Mouse (Mus musculus): Measurements from ENCODE around the gene Tmem109.

The Tmem109 gene

DNA sequence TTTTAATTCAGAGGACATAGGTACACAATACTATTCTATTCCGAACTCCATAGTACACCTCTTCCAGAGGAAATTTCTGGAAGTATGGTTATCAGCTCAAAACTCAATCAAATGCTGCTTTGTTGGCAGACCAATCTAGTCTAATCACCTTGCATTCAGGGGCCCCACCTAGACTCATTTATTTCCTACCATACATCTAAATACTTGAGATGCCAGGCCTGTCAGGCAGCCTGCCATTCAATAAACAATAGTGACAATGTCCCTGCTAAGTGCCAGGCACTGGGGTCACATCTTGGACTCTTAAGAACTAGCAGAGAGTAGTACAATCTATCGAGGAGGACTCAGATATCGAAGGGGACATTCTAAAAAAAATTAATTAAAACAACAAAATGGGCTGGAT lies 10.4 kb upstream of the Tmem109 start:
- no peak for DNase-seq (ENCODE audit: low spot score)

DNA sequence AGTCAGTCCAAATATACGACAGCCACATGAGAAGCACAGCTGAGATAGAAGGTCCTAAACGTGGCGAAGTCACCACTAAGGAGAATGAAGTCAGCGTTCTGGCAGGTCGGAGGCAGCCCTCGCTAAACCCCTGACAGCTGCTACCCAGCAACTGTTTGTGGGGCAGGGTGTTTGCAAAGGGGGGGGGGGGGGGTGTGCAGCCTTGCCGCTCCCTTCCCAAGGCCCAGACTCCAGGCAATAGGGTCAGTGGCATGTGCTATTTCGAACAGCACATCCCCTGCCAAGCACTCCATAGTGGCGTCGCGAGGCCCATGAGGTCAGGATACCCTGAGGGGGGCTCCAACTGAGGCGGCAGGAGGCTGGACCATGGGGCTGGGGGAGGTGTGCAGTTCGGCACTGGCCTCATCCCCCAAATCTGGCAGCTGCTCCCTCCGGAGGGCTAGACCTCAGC lies 801 bp downstream of the Tmem109 start:
- DNase-seq (ENCODE audit: low spot score): no peak

GRCm38 (mm10) chr19:10880085-10880974 lies 1.5 kb downstream of the Tmem109 start:
- DNase-seq (ENCODE audit: low spot score): no peak

- no peak for DNase-seq (ENCODE audit: low spot score)
Observed at GRCm38 (mm10) chr19:10878201-10878837, 3.5 kb downstream of the Tmem109 start.

- DNase-seq (ENCODE audit: low spot score): no peak
Observed at GRCm38 (mm10) chr19:10871328-10871961, 10.4 kb downstream of the Tmem109 start.

DNA sequence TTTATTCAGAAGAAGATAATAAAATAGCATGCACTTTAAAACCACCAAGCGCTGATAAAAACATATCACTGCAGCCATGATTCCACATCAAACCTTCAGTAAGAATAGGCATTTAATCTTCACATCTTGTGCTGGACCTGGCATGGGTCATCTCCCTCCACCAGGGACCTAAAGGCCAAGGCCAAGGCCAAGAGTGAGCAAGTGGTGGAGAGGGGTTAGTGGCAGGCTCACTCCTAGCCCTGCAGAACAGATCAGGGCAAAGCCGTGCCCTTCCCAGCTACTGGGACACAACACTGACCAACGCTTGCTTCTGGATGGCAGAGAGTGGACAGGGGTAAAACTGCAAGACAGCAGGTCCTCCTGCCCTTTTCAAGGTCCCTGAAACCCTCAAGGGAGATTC lies 11.1 kb downstream of the Tmem109 start:
- no peak for DNase-seq (ENCODE audit: low spot score)

DNA sequence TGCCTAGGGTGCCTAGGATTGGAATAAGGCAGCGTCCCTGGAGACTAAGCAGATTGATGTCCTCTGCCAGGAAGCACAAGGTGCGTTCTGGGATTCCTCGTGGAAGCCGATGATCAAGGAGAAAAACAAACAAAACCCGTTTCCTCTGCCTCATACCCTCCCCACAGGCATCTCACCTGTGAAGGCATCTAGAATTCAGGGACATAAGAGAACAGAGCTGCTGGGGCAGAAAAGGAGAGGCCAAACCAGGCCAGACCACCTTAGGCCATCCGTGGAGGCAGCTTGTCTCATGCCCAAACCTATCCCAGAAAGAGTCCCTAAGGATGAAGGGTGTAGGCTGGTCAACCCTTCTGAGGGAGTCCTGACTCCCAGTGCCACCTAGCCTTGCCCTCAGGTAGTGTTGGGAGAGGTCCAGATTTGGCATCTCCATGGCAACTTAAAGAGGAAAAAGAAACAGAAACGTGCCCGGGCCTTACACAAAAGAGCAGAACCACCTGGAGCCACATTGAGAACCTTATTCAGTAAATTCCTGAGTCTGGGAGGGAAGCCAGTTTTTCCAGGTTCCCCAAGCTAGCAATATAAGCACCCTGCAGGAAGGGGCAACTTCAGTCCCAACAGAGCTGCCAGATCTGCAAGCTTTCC lies 11.8 kb downstream of the Tmem109 start, which contains the start of gene Tmem132a:
Gene Tmem132a (minus strand): TSS at position 55 of the 642 bp plus-strand sequence.
- DNase-seq (ENCODE audit: low spot score): no peak

GRCm38 (mm10) chr19:10869241-10869885 lies 12.4 kb downstream of the Tmem109 start:
- DNase-seq (ENCODE audit: low spot score): no peak

- DNase-seq (ENCODE audit: low spot score): no peak
Observed at GRCm38 (mm10) chr19:10868623-10869141, 13.1 kb downstream of the Tmem109 start.

DNA sequence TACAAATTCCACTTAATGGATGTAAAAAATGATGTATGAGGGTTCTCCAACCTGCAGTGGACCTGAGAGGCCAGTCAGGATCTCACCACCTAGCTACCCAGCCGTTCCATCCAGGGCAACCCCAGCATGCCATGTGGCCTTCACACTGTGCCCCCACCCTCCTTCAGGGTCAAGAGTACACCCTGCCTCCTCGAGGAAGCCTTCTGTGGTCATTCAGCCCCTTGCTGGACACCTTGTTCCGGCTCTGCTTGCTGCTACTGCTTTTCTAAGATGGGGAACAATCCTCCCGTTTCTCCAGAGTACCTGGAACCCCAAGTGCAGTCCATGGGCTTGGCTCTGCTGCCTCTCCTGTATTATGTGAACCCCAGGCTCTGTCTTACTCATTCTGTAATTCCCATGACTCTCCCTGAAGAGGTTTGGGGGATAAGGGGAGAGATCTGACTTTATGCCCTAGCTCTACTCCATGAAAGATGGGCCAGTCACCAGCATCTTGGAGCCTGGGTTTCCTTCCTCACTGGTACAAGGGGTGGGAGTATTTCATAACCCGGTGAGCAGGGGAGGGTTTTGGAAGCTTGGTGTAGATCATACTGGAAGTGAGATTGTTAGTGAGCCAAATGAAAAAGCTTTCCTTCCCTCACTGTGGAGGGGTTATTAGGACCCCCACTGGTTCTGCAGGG lies 13.7 kb downstream of the Tmem109 start:
- DNase-seq (ENCODE audit: low spot score): no peak

DNA sequence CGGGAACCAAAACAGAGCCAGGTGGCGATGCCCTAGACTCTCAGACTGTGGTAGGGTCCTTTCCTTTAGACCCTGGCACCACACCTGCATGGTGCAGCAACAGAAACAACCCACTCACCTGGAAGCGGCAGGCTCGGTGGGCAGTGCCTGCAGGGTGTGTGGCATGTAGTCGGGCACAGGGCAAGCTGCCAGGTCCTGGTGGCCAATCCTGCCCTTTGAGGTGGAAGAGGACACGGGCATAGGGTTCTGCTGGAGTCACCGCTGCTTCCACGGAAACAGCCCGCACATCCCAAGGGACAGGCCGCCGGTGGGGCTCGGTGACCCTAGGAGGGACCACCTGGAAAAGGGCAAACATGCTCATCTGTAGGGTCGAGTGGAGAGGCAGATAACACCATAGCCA lies 15.4 kb downstream of the Tmem109 start:
- no peak for DNase-seq (ENCODE audit: low spot score)

DNA sequence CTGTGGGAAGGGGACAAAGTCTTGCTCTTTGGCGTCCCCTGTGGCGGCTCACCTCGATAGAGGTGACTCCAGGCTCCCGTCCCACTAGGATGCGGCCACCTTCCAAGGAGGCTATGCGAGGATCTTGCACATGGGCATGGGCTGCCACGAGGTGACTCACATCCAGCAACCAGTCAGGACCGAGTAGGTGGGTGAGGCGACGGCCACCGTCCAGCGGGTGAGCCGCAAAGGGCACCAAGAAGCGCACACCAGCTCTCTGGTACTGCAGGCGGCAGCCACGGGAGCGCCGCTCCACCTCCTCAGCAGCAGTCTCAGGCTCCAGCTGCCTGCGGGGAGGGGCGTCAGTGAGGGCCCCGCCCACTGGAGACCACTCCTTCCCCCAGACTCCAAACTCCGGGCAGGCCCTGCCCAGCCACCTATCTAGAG lies 21.7 kb downstream of the Tmem109 start:
- DNase-seq (ENCODE audit: low spot score): no peak

GRCm38 (mm10) chr19:10856520-10856919 lies 25.3 kb downstream of the Tmem109 start:
- no peak for DNase-seq (ENCODE audit: low spot score)

DNA sequence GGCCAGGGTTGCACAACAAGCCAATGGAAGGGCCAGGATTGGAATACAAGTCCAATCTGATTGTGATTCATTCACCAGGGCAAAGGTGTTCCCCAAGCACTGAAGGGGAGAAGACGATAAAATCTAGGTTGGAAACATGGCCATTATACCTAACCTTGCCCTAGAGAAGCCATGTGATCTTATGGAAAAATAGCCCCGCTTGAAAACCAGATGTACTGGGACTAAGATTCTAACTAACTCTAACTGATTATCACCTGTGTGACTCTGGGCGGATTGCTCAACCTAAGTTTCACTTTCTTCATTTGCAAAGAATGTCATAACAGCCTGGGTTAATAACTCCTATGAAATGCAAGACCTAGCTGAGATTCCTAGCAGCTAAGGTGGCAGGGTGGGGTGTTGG lies 26.4 kb downstream of the Tmem109 start:
- no peak for DNase-seq (ENCODE audit: low spot score)

DNA sequence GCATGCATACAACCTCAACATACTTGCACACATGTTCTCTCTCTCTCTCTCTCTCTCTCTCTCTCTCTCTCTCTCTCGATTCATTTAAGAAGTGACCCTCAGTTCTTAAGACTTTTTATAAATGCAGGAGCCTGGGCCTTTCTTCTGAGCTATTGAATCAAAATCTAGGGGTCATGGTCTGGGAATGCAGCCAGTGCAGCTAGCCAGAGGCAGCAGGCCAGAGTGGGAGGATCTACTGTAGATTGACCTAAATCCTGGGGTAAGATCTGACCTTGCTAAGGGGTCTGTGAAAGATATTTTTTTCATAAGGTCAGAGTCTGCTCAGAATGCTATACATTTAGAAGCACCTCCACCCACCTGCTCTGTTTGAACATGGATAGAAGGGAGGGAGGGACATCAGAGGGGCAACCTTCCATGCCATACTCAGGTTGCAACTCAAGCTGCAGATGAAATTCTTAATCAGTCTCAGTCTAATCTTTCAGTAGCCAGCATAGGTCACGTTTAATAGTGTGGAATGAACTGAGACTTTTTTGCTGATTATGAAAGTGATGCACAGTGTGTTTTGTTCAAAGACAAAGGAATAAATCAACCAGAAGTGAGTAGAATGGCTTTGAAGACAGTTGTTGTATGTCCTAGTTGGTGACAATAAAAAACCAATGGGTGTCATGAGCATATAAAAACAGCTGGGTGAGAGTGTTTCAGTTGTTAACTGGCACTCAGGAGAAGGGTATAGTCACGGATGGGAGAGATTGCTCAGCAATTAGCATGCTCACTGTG lies 34.3 kb downstream of the Tmem109 start:
- no peak for DNase-seq (ENCODE audit: low spot score)

DNA sequence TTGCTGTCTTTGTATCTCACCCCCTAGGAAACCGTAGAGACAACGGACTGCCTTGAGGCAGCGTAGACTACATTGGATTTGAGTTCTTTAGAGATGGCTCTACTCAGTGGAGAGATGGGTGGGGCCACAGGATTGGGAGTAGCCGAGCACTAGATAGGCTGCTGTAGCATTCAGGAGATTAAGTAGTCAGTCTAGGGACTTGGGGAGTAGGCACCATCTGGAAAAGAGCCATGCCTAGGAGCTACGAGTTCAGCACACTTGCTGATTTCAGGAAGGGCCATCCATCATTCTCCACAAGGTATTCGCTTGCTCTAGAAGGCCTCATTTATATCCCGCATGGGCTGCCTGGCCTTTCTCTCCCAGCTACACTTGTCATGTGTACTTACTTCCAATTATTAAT lies 35.7 kb downstream of the Tmem109 start:
- no peak for DNase-seq (ENCODE audit: low spot score)

DNA sequence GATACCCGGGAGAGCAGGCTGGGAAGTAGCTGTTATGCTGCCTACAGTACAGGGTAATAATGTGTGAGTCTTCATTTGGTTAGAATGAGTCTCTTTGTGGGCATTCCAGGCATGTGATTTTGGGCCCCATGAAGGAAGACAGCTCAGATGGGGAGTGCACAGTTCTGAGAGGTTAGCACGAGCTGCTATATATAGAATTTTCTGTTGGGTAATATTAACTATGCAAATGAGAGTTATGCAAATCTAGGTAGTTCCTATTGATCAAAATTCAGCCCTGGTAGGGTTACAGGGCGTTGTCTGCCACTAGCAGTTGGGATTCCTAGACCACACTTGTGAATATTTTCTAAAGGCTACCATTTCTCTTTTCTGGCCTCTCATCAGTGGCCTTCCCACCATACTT lies 36.3 kb downstream of the Tmem109 start:
- DNase-seq (ENCODE audit: low spot score): no peak

GRCm38 (mm10) chr19:10844206-10844605 lies 37.6 kb downstream of the Tmem109 start:
- no peak for DNase-seq (ENCODE audit: low spot score)

DNA sequence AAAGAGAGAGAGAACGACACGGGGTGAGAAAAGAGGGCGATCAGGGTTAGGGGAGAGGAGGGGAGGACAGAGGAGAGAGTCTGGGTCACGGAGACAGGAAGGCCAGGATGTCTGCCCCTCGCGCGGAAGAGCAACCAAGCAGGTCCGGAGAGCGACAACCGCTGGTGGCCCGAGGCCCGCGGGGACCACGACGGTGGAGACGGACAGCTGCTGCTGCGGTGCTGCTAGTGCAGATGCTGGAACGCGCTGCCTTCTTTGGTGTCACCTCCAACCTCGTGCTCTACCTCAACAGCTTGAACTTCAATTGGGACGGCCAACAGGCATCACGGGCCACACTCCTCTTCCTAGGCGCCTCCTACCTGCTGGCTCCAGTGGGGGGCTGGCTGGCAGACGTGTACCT lies 38.9 kb downstream of the Tmem109 start:
- DNase-seq (ENCODE audit: low spot score): no peak
